Mouse (Mus musculus) neural tube, embryonic 11.5 days (tissue): Measurements from ENCODE around the gene Pan3. TPM values are rescaled to one million over a fixed set of nuclear protein-coding genes. Genes with fewer than 3 reads are reported as not detected.

Experiments
- ATAC-seq: fragments of 200-750 bp; cut with Nextera tagmentation; 2 replicates; pipeline ENCODE4 v1.8.0; 2017; ENCODE audit warnings: moderate number of reproducible peaks, mild to moderate bottlenecking, moderate TSS enrichment, moderate library complexity; ENCODE audit not compliant: insufficient read depth, low FRiP score, low TSS enrichment
- DNase-seq: peaks from one replicate; pipeline ENCODE4 v3.0.0-alpha.2; 2015; ENCODE audit warnings: low spot score
- H3K27ac ChIP-seq: fragments of 300-500 bp; sonication (generic); 2 replicates; pipeline ENCODE4 v1.5.1; 2014; ENCODE audit warnings: low read depth, mild to moderate bottlenecking, low read length
- H3K27me3 ChIP-seq: fragments of 300-500 bp; sonication (generic); 2 replicates; pipeline ENCODE4 v1.6.1; 2014; ENCODE audit warnings: mild to moderate bottlenecking, low read length, mixed read lengths; ENCODE audit not compliant: control insufficient read depth, insufficient read depth
- H3K36me3 ChIP-seq: fragments of 300-500 bp; sonication (generic); 2 replicates; pipeline ENCODE4 v1.6.1; 2014; ENCODE audit warnings: mild to moderate bottlenecking, low read length, moderate library complexity, mixed read lengths; ENCODE audit not compliant: control insufficient read depth, insufficient read depth
- H3K4me1 ChIP-seq: fragments of 300-500 bp; sonication (generic); 2 replicates; pipeline ENCODE4 v1.6.1; 2014; ENCODE audit warnings: low read length, mixed read lengths; ENCODE audit not compliant: control insufficient read depth, insufficient read depth
- H3K4me2 ChIP-seq: fragments of 300-500 bp; sonication (generic); 2 replicates; pipeline ENCODE4 v1.6.1; 2014; ENCODE audit warnings: low read depth, mild to moderate bottlenecking, moderate library complexity
- H3K4me3 ChIP-seq: fragments of 300-500 bp; sonication (generic); 2 replicates; pipeline ENCODE4 v1.5.1; 2014; ENCODE audit warnings: low read depth, low read length
- H3K9ac ChIP-seq: fragments of 300-500 bp; sonication (generic); 2 replicates; pipeline ENCODE4 v1.6.1; 2014; ENCODE audit warnings: mild to moderate bottlenecking, low read length
- H3K9me3 ChIP-seq: fragments of 300-500 bp; sonication (generic); 2 replicates; pipeline ENCODE4 v1.6.1; 2016; ENCODE audit warnings: low read length; ENCODE audit not compliant: control insufficient read depth
- WGBS: fragments of 180-500 bp; shearing (Covaris S2); extraction: QIAGEN DNeasy Blood & Tissue Kit; methylation state at CpG from one replicate; pipeline ENCODE4 v1.1.7; 2014; 5-methylcytosine and 5-hydroxymethylcytosine counted together
- polyA plus RNA-seq: library from polyadenylated mRNA; unstranded; fragments of >200 nt; fragmentation: Nextera tagmentation; extraction: Ambion mirVana; gene quantifications from 2 replicates; pipeline ENCODE4 v1.2.1, GENCODE M21; 2014

Gene Pan3
- polyA plus RNA-seq, 1 experiment from 2014 or later = 52.9 TPM

GRCm38 (mm10) chr5:147418394-147419121, 11.4 kb upstream of the Pan3 start:
- no peak overlapping the region for H3K4me2 ChIP-seq
- H3K27ac ChIP-seq = no peak overlapping the region
- WGBS = 56% methylated on average over 10 of the region's 10 CpGs
- DNase-seq (no peak), ATAC-seq (no peak)
- no peak overlapping the region for H3K9ac ChIP-seq
- no peaks in the 10 kb centered on the region for H3K4me1 ChIP-seq
- no peaks in the 10 kb centered on the region for H3K9me3 ChIP-seq
- H3K36me3 ChIP-seq = no peaks in the 10 kb centered on the region
- no peak overlapping the region for H3K4me3 ChIP-seq
- H3K27me3 ChIP-seq = no peaks in the 10 kb centered on the region

- Histone ChIP-seq H3K4me1 (no peaks in the 10 kb centered on the region), H3K27ac (no peak overlapping the region), H3K4me2 (no peak overlapping the region), H3K4me3 (no peak overlapping the region), H3K27me3 (no peaks in the 10 kb centered on the region), H3K36me3 (no peaks in the 10 kb centered on the region), H3K9me3 (no peaks in the 10 kb centered on the region), H3K9ac (no peak overlapping the region)
- 64% methylated on average over 6 of the region's 6 CpGs for WGBS
- no peak for ATAC-seq
- DNase-seq = no peak
Observed at GRCm38 (mm10) chr5:147423612-147424011, 6.3 kb upstream of the Pan3 start.

GRCm38 (mm10) chr5:147426048-147426805, 3.7 kb upstream of the Pan3 start:
- ATAC-seq = no peak
- Histone ChIP-seq H3K4me2 (no peak overlapping the region), H3K36me3 (no peaks in the 10 kb centered on the region), H3K27me3 (no peaks in the 10 kb centered on the region), H3K4me1 (no peaks in the 10 kb centered on the region), H3K4me3 (no peak overlapping the region), H3K9me3 (no peaks in the 10 kb centered on the region), H3K9ac (no peak overlapping the region), H3K27ac (no peak overlapping the region)
- no peak for DNase-seq
- 85% methylated on average over 4 of the region's 4 CpGs for WGBS

GRCm38 (mm10) chr5:147430361-147430935, 487 bp downstream of the Pan3 start:
- Histone ChIP-seq H3K9me3 (no peaks in the 10 kb centered on the region), H3K27ac (peak overlapping the region; percentile 97), H3K4me1 (0 out of 2 replicates have a peak, but pooled peaks cover 3% of the 10 kb centered on the region), H3K4me3 (peak overlapping the region; percentile 95), H3K4me2 (peak overlapping the region; percentile 71), H3K27me3 (no peaks in the 10 kb centered on the region), H3K36me3 (no peaks in the 10 kb centered on the region), H3K9ac (peak overlapping the region; percentile 91)
- WGBS = under 1% methylated on average over 56 of the region's 91 CpGs
- peak; percentile 75 for ATAC-seq
- DNase-seq = peak; percentile 68

GRCm38 (mm10) chr5:147430936-147431839, 1.2 kb downstream of the Pan3 start:
- H3K4me1 ChIP-seq = 0 out of 2 replicates have a peak, but pooled peaks cover 3% of the 10 kb centered on the region
- no peaks in the 10 kb centered on the region for H3K36me3 ChIP-seq
- WGBS = 0% methylated on average over 25 of the region's 68 CpGs
- peak overlapping the region; percentile 95 for H3K4me3 ChIP-seq
- peak overlapping the region; percentile 97 for H3K27ac ChIP-seq
- ATAC-seq = peak; percentile 60
- peak overlapping the region; percentile 91 for H3K9ac ChIP-seq
- no peaks in the 10 kb centered on the region for H3K9me3 ChIP-seq
- no peaks in the 10 kb centered on the region for H3K27me3 ChIP-seq
- H3K4me2 ChIP-seq = peak overlapping the region; percentile 71
- DNase-seq = peak; percentile 63

GRCm38 (mm10) chr5:147432927-147433326, 3.0 kb downstream of the Pan3 start:
- no peak overlapping the region for H3K9ac ChIP-seq
- 90% methylated on average over 8 of the region's 8 CpGs for WGBS

GRCm38 (mm10) chr5:147435224-147435623, 5.3 kb downstream of the Pan3 start:
- ATAC-seq (no peak), DNase-seq (no peak)
- 84% methylated on average over 4 of the region's 4 CpGs for WGBS

More at GRCm38 (mm10) chr5:147432927-147433326, 3.0 kb downstream of the Pan3 start:
- ATAC-seq (no peak), DNase-seq (no peak)
- H3K9me3 ChIP-seq = no peaks in the 10 kb centered on the region
- no peaks in the 10 kb centered on the region for H3K27me3 ChIP-seq
- H3K4me2 ChIP-seq = no peak overlapping the region
- no peak overlapping the region for H3K4me3 ChIP-seq
- H3K27ac ChIP-seq = no peak overlapping the region
- 0 out of 2 replicates have a peak, but pooled peaks cover 3% of the 10 kb centered on the region for H3K4me1 ChIP-seq
- H3K36me3 ChIP-seq = no peaks in the 10 kb centered on the region

GRCm38 (mm10) chr5:147435751-147436150, 5.8 kb downstream of the Pan3 start:
- H3K4me3 ChIP-seq = no peak overlapping the region
- H3K4me1 ChIP-seq = 0 out of 2 replicates have a peak, but pooled peaks cover 3% of the 10 kb centered on the region
- no peak overlapping the region for H3K27ac ChIP-seq
- WGBS = 81% methylated on average over 2 of the region's 2 CpGs
- no peaks in the 10 kb centered on the region for H3K36me3 ChIP-seq
- H3K9me3 ChIP-seq = no peaks in the 10 kb centered on the region
- no peak overlapping the region for H3K4me2 ChIP-seq
- no peaks in the 10 kb centered on the region for H3K27me3 ChIP-seq
- no peak overlapping the region for H3K9ac ChIP-seq
- ATAC-seq (no peak), DNase-seq (no peak)

More at GRCm38 (mm10) chr5:147435224-147435623, 5.3 kb downstream of the Pan3 start:
- no peak overlapping the region for H3K9ac ChIP-seq
- no peak overlapping the region for H3K4me3 ChIP-seq
- 0 out of 2 replicates have a peak, but pooled peaks cover 3% of the 10 kb centered on the region for H3K4me1 ChIP-seq
- no peaks in the 10 kb centered on the region for H3K27me3 ChIP-seq
- no peak overlapping the region for H3K27ac ChIP-seq
- H3K36me3 ChIP-seq = no peaks in the 10 kb centered on the region
- H3K9me3 ChIP-seq = no peaks in the 10 kb centered on the region
- H3K4me2 ChIP-seq = no peak overlapping the region
